Mouse (Mus musculus) cerebellum, postnatal 36 days (tissue): ENCODE results near the gene Olfr951.

Experiments used
- DNase-seq, 2 experiments: peaks; one replicate each; pipeline ENCODE4 v3.0.0; 2021 to 2022; ENCODE audit warnings: mixed read lengths in 2 of 2

Olfr951 gene

DNA sequence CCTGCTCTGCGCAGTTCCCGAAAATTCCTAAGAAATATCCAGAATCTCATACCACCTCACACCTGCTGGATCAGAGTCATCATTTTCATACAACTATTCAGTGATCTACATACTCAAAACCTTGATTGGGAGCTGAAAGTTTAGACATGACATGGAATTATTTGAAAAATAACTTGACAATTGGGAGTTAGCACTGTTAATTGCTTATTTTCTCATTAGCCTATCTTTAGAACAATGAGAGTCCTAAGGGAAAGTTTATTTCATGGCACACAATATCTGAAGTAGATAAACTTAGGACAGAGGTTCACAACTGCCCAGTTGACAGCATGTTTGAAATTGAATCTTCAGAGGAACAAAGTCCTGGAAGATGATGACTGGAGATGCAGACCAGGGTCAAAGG is at the start of gene Olfr951:
TSS of gene Olfr951 (plus strand) at position 301 of the 400 bp plus-strand sequence.
- no peak for DNase-seq

GRCm38 (mm10) chr9:39427048-39427447 is 39.8 kb downstream of the Olfr951 start, which contains the start of gene Olfr952:
Gene Olfr952 (minus strand): TSS chr9:39427148.
- DNase-seq: no peak
